Mouse (Mus musculus): ENCODE measurements around the gene 2510009E07Rik. TPM values are rescaled to one million over a fixed set of nuclear protein-coding genes. Genes with fewer than 3 reads are reported as not detected.

2510009E07Rik gene
- polyA plus RNA-seq (2014; fragmentation: Nextera tagmentation; extraction: Ambion mirVana), result 15.8 and 17.4 TPM in 2 replicates

- Histone ChIP-seq H3K4me2 (ENCODE audit: low read depth, low read length) (peak within 1 kb of the TSS; percentile 98), H3K9me3 (replicated peaks; ENCODE audit: control insufficient read depth, low read length) (no peaks in the 10 kb centered on the region), H3K9ac (replicated peaks; ENCODE audit: low read length) (peak within 1 kb of the TSS; percentile 85), H3K4me3 (ENCODE audit: low read depth, low read length) (peak within 1 kb of the TSS; percentile 83), H3K4me1 (ENCODE audit: control insufficient read depth, insufficient read depth, low read length) (no peaks in the 10 kb centered on the region), H3K36me3 (replicated peaks; ENCODE audit: control insufficient read depth, insufficient read depth, low read depth, low read length) (no peaks in the 10 kb centered on the region), H3K27me3 (ENCODE audit: control insufficient read depth, insufficient read depth, low read length) (no peaks in the 10 kb centered on the region), H3K27ac (replicated peaks; ENCODE audit: low read depth, low read length) (peak within 1 kb of the TSS; percentile 70)
- ATAC-seq (replicated peaks; ENCODE audit: insufficient number of reproducible peaks, low FRiP score, low TSS enrichment, low read depth) (peak; percentile 87), DNase-seq (ENCODE audit: low spot score) (peak; percentile 87)
- WGBS, result under 1% methylated on average over 58 of the region's 61 CpGs
Observed at GRCm38 (mm10) chr16:21694463-21695241, at the start of gene 2510009E07Rik. Gene 2510009E07Rik (minus strand): TSS chr16:21694665.

GRCm38 (mm10) chr16:21743401-21743800 is 48.9 kb upstream of the 2510009E07Rik start:
- H3K9ac ChIP-seq (replicated peaks; ENCODE audit: low read length), result no peak overlapping the region
- no peak for DNase-seq (ENCODE audit: low spot score)

DNA sequence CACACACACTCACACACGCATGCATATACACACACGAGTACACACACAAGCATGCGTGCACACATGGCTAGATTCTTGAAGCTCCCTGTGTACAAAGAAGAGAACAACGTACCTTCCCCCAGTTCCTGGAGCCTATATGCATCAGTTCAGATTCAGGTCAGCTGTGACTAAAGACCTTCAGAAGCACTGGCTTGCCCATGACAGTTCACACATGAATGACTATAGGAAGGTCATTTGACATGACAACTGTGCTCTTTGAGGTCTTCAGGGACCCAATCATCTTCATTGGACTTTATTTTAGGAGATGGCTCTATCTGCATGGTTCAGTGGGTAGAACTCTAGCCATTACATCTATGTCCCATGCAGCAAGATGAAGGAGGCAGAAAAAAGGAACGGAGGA is 48.4 kb upstream of the 2510009E07Rik start:
- no peak overlapping the region for H3K9ac ChIP-seq (replicated peaks; ENCODE audit: low read length)
- H3K36me3 ChIP-seq (replicated peaks; ENCODE audit: control insufficient read depth, insufficient read depth, low read depth, low read length), result no peaks in the 10 kb centered on the region
- WGBS, result 86% methylated on average over 5 of the region's 5 CpGs
- no peak for DNase-seq (ENCODE audit: low spot score)
- no peak overlapping the region for H3K4me2 ChIP-seq (ENCODE audit: low read depth, low read length)
- no peaks in the 10 kb centered on the region for H3K9me3 ChIP-seq (replicated peaks; ENCODE audit: control insufficient read depth, low read length)
- H3K27me3 ChIP-seq (ENCODE audit: control insufficient read depth, insufficient read depth, low read length), result no peaks in the 10 kb centered on the region
- H3K27ac ChIP-seq (replicated peaks; ENCODE audit: low read depth, low read length), result no peak overlapping the region
- no peak for ATAC-seq (replicated peaks; ENCODE audit: insufficient number of reproducible peaks, low FRiP score, low TSS enrichment, low read depth)
- no peaks in the 10 kb centered on the region for H3K4me1 ChIP-seq (ENCODE audit: control insufficient read depth, insufficient read depth, low read length)
- H3K4me3 ChIP-seq (ENCODE audit: low read depth, low read length), result no peak overlapping the region

More at GRCm38 (mm10) chr16:21743401-21743800, 48.9 kb upstream of the 2510009E07Rik start:
- 90% methylated on average over 6 of the region's 6 CpGs for WGBS
- Histone ChIP-seq H3K4me1 (ENCODE audit: control insufficient read depth, insufficient read depth, low read length) (no peaks in the 10 kb centered on the region), H3K36me3 (replicated peaks; ENCODE audit: control insufficient read depth, insufficient read depth, low read depth, low read length) (no peaks in the 10 kb centered on the region), H3K4me3 (ENCODE audit: low read depth, low read length) (no peak overlapping the region), H3K27me3 (ENCODE audit: control insufficient read depth, insufficient read depth, low read length) (no peaks in the 10 kb centered on the region), H3K27ac (replicated peaks; ENCODE audit: low read depth, low read length) (no peak overlapping the region), H3K9me3 (replicated peaks; ENCODE audit: control insufficient read depth, low read length) (no peaks in the 10 kb centered on the region), H3K4me2 (ENCODE audit: low read depth, low read length) (no peak overlapping the region)
- ATAC-seq (replicated peaks; ENCODE audit: insufficient number of reproducible peaks, low FRiP score, low TSS enrichment, low read depth), result no peak

DNA sequence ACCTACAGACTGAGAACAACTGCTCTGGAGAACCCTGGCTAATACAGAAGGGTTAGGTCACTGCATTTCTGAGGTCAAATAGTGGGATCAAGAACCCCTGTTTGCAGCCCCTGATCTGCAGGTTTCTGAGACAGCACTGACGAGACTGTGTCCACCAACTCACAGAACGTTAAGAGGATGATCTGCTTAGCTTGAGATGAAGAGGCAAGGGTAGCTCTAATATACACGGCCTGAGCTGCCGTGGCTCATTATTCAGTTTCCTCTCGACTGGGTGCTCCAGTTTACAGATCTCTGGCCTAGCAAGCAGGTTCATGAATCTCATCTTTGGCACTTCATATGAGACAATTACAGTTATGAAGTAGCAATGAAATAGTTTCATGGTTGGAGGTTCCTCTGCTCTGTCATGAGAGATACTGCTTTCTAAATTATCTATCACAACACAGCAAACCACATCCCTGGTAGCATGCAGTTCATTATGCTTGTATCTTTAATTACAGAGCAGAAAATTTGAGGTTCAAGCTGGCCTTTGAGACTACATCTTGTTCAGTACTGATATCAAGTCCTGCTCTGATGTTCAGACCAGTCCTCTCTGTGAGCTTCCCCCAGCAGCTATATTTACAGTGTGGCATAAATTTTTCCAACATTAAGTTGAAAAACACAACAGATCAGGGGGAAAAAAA is 47.9 kb upstream of the 2510009E07Rik start:
- 80% methylated on average over 5 of the region's 5 CpGs for whole genome bisulfite sequencing
- no peak overlapping the region for H3K4me2 ChIP-seq (ENCODE audit: low read depth, low read length)
- DNase-seq (ENCODE audit: low spot score), result no peak

DNA sequence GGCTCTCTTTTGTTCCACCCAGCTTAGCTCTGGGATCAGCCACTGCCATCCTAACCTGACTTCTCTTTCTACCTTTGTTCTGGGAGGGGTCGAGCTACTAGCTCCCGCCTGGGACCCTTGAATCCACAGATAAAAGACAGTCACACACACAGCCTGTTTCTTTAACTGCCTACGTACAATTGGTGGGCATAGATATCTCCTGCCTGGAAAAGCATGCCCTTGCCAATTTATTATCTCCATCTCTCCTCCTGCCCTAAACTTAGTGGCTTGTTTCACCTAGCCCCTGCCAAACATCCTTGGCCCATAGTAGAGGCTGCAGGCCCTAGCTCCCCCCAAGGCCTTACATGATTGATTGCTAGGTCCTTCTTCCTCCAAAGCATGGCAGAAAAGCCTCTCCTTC is 47.1 kb upstream of the 2510009E07Rik start:
- WGBS, result 78% methylated on average over 3 of the region's 3 CpGs
- Histone ChIP-seq H3K4me2 (ENCODE audit: low read depth, low read length) (no peak overlapping the region), H3K9ac (replicated peaks; ENCODE audit: low read length) (no peak overlapping the region), H3K9me3 (replicated peaks; ENCODE audit: control insufficient read depth, low read length) (no peaks in the 10 kb centered on the region), H3K27me3 (ENCODE audit: control insufficient read depth, insufficient read depth, low read length) (no peaks in the 10 kb centered on the region), H3K36me3 (replicated peaks; ENCODE audit: control insufficient read depth, insufficient read depth, low read depth, low read length) (no peaks in the 10 kb centered on the region), H3K4me1 (ENCODE audit: control insufficient read depth, insufficient read depth, low read length) (no peaks in the 10 kb centered on the region), H3K4me3 (ENCODE audit: low read depth, low read length) (no peak overlapping the region), H3K27ac (replicated peaks; ENCODE audit: low read depth, low read length) (no peak overlapping the region)
- ATAC-seq (replicated peaks; ENCODE audit: insufficient number of reproducible peaks, low FRiP score, low TSS enrichment, low read depth) (no peak), DNase-seq (ENCODE audit: low spot score) (no peak)

More for the DNA sequence above, 47.9 kb upstream of the 2510009E07Rik start:
- H3K27ac ChIP-seq (replicated peaks; ENCODE audit: low read depth, low read length), result no peak overlapping the region
- H3K9ac ChIP-seq (replicated peaks; ENCODE audit: low read length), result no peak overlapping the region
- no peaks in the 10 kb centered on the region for H3K36me3 ChIP-seq (replicated peaks; ENCODE audit: control insufficient read depth, insufficient read depth, low read depth, low read length)
- H3K4me1 ChIP-seq (ENCODE audit: control insufficient read depth, insufficient read depth, low read length), result no peaks in the 10 kb centered on the region
- H3K27me3 ChIP-seq (ENCODE audit: control insufficient read depth, insufficient read depth, low read length), result no peaks in the 10 kb centered on the region
- no peak overlapping the region for H3K4me3 ChIP-seq (ENCODE audit: low read depth, low read length)
- no peaks in the 10 kb centered on the region for H3K9me3 ChIP-seq (replicated peaks; ENCODE audit: control insufficient read depth, low read length)
- ATAC-seq (replicated peaks; ENCODE audit: insufficient number of reproducible peaks, low FRiP score, low TSS enrichment, low read depth), result no peak

DNA sequence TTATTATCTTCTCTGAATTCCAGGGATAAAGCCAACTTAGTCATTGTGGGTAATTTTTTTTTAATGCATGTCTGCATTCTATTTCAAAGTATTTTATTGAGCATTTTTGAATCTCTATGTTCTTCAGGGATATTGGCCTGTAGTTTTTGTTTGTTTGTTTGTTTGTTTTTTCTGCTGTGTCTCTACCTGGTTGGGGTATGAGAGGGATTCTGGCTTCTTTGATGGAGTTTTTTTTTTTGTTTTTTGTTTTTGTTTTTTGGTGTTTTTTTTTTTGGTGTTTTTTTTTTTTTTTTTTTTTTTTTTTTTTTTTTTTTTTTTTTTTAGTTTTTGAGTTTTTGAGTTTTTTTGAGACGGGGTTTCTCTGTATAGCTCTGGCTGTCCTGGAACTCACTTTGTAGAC is 41.2 kb upstream of the 2510009E07Rik start:
- no peak for ATAC-seq (replicated peaks; ENCODE audit: insufficient number of reproducible peaks, low FRiP score, low TSS enrichment, low read depth)
- whole genome bisulfite sequencing, result 100% methylated on average over 1 of the region's 1 CpGs
- no peak for DNase-seq (ENCODE audit: low spot score)

DNA sequence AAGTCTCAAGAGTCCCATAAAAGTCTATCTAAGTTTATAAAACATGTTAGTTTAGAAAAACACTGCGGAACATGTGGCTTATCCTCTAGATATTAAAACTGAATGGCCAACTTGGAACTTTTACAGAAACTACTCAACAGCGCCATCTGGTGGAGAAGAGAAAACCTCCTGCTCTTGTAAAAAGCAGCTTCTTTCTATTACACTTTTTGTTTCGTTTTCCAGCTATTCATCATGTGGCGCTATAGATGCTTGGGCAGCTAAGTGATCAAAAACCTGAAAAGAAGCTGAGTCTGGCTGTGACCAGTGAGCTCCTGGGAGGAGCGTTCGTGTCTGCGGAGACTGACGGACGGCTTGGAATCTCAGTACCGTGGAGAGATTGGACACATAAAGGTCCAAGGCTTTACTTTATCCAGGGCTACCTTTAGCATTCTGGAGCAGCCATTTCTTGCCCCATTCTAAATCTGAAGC is 33.5 kb upstream of the 2510009E07Rik start:
- H3K4me3 ChIP-seq (ENCODE audit: low read depth, low read length), result no peak overlapping the region
- no peaks in the 10 kb centered on the region for H3K36me3 ChIP-seq (replicated peaks; ENCODE audit: control insufficient read depth, insufficient read depth, low read depth, low read length)
- DNase-seq (ENCODE audit: low spot score), result peak; percentile 90
- no peak overlapping the region for H3K27ac ChIP-seq (replicated peaks; ENCODE audit: low read depth, low read length)
- no peak overlapping the region for H3K9ac ChIP-seq (replicated peaks; ENCODE audit: low read length)
- no peak for ATAC-seq (replicated peaks; ENCODE audit: insufficient number of reproducible peaks, low FRiP score, low TSS enrichment, low read depth)
- no peaks in the 10 kb centered on the region for H3K9me3 ChIP-seq (replicated peaks; ENCODE audit: control insufficient read depth, low read length)
- no peak overlapping the region for H3K4me2 ChIP-seq (ENCODE audit: low read depth, low read length)
- no peaks in the 10 kb centered on the region for H3K27me3 ChIP-seq (ENCODE audit: control insufficient read depth, insufficient read depth, low read length)
- no peaks in the 10 kb centered on the region for H3K4me1 ChIP-seq (ENCODE audit: control insufficient read depth, insufficient read depth, low read length)
- WGBS, result 46% methylated on average over 10 of the region's 10 CpGs

More for the DNA sequence above, 41.2 kb upstream of the 2510009E07Rik start:
- Histone ChIP-seq H3K27me3 (ENCODE audit: control insufficient read depth, insufficient read depth, low read length) (no peaks in the 10 kb centered on the region), H3K4me2 (ENCODE audit: low read depth, low read length) (no peak overlapping the region), H3K4me3 (ENCODE audit: low read depth, low read length) (no peak overlapping the region), H3K27ac (replicated peaks; ENCODE audit: low read depth, low read length) (no peak overlapping the region), H3K4me1 (ENCODE audit: control insufficient read depth, insufficient read depth, low read length) (no peaks in the 10 kb centered on the region), H3K9ac (replicated peaks; ENCODE audit: low read length) (no peak overlapping the region), H3K36me3 (replicated peaks; ENCODE audit: control insufficient read depth, insufficient read depth, low read depth, low read length) (no peaks in the 10 kb centered on the region), H3K9me3 (replicated peaks; ENCODE audit: control insufficient read depth, low read length) (no peaks in the 10 kb centered on the region)

DNA sequence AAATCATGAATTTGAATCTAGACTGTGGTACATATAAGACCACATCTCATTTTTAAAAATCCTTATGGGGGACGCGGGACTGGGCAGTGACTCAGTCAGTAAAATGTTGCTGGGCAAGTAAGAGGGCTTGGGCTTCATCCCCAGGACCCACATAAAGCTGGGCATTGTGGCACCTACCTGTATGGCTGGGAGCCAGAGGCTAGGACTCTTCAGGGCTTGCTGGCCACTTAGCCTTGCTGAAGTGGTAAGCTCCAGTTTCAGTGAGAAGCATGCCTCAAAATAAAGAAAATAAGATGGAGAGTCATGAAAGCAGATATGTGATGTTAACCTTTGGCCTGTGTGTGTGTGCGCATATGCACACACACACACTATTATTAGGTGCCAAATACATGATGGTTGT is 33.0 kb upstream of the 2510009E07Rik start:
- Histone ChIP-seq H3K27me3 (ENCODE audit: control insufficient read depth, insufficient read depth, low read length) (no peaks in the 10 kb centered on the region), H3K4me1 (ENCODE audit: control insufficient read depth, insufficient read depth, low read length) (no peaks in the 10 kb centered on the region), H3K9me3 (replicated peaks; ENCODE audit: control insufficient read depth, low read length) (no peaks in the 10 kb centered on the region), H3K9ac (replicated peaks; ENCODE audit: low read length) (no peak overlapping the region), H3K4me3 (ENCODE audit: low read depth, low read length) (no peak overlapping the region), H3K36me3 (replicated peaks; ENCODE audit: control insufficient read depth, insufficient read depth, low read depth, low read length) (no peaks in the 10 kb centered on the region), H3K4me2 (ENCODE audit: low read depth, low read length) (no peak overlapping the region), H3K27ac (replicated peaks; ENCODE audit: low read depth, low read length) (no peak overlapping the region)
- ATAC-seq (replicated peaks; ENCODE audit: insufficient number of reproducible peaks, low FRiP score, low TSS enrichment, low read depth) (no peak), DNase-seq (ENCODE audit: low spot score) (no peak)
- WGBS, result 92% methylated on average over 3 of the region's 3 CpGs

Data from embryonic facial prominence, embryonic 11.5 days (tissue).